Mouse (Mus musculus) lung, embryonic 16.5 days (tissue): Measurements from ENCODE around the gene Tmem220. TPM values are rescaled to one million over a fixed set of nuclear protein-coding genes. Genes with fewer than 3 reads are reported as not detected.

ENCODE experiments used
- ATAC-seq: fragments of 200-750 bp; cut with Nextera tagmentation; 2 replicates; pipeline ENCODE4 v1.8.0; 2017; ENCODE audit warnings: low read depth, mild to moderate bottlenecking, moderate library complexity
- H3K27ac ChIP-seq: fragments of 300-500 bp; sonication (generic); 2 replicates; pipeline ENCODE4 v1.5.1; 2014; ENCODE audit warnings: mild to moderate bottlenecking, control low read depth, low read length
- H3K27me3 ChIP-seq: fragments of 300-500 bp; sonication (generic); 2 replicates; pipeline ENCODE4 v1.6.1; 2014; ENCODE audit warnings: low read depth, low read length, mixed read lengths; ENCODE audit not compliant: control insufficient read depth, insufficient read depth
- H3K36me3 ChIP-seq: fragments of 300-500 bp; sonication (generic); 2 replicates; pipeline ENCODE4 v1.6.1; 2014; ENCODE audit warnings: low read length; ENCODE audit not compliant: control insufficient read depth, insufficient read depth
- H3K4me1 ChIP-seq: fragments of 300-500 bp; sonication (generic); replicated peaks from 2 replicates; pipeline ENCODE4 v1.6.1; 2014; ENCODE audit warnings: low read length, mixed read lengths; ENCODE audit not compliant: control insufficient read depth, insufficient read depth
- H3K4me2 ChIP-seq: fragments of 300-500 bp; sonication (generic); 2 replicates; pipeline ENCODE4 v1.6.1; 2014; ENCODE audit warnings: low read depth, low read length, control low read depth
- H3K4me3 ChIP-seq: fragments of 300-500 bp; sonication (generic); 2 replicates; pipeline ENCODE4 v1.5.1; 2014; ENCODE audit warnings: mild to moderate bottlenecking, low read length, control low read depth
- H3K9ac ChIP-seq: fragments of 300-500 bp; sonication (generic); 2 replicates; pipeline ENCODE4 v1.6.1; 2014; ENCODE audit warnings: low read length, control low read depth
- H3K9me3 ChIP-seq: fragments of 300-500 bp; sonication (generic); 2 replicates; pipeline ENCODE4 v1.6.1; 2016; ENCODE audit warnings: low read length; ENCODE audit not compliant: control insufficient read depth
- whole genome bisulfite sequencing: fragments of 180-500 bp; shearing (Covaris S2); extraction: QIAGEN DNeasy Blood & Tissue Kit; methylation state at CpG from one replicate; pipeline ENCODE4 v1.1.7; 2014; 5-methylcytosine and 5-hydroxymethylcytosine counted together
- polyA plus RNA-seq: library from polyadenylated mRNA; unstranded; fragments of >200 nt; fragmentation: Nextera tagmentation; extraction: Ambion mirVana; gene quantifications from 2 replicates; pipeline ENCODE4 v1.2.1, GENCODE M21; 2015

Tmem220 gene
- polyA plus RNA-seq, 1 experiment from 2014 or later: 2.5 TPM

DNA sequence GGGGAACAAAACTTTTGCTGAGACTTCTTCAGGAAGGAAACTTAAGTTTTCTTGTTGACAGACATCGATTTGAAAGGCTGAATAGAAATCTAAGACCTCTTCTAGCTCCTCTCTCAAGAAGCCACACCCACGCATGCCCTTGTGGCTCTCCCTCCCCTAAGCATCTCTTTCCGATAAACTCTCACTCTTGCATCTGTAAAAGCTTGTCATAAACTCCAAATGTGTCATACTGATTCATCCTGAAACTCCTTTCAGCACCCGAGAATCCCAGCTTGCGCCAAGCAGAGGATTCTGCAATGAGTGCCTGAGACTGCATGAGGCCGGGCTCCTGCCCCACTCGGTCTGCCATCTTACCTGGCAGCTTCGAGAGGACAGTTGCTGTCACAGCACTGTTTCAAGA is 23.5 kb downstream of the Tmem220 start:
- no peak for ATAC-seq
- H3K4me2 ChIP-seq: no peak overlapping the region
- H3K9ac ChIP-seq: no peak overlapping the region
- no peak overlapping the region for H3K27ac ChIP-seq
- no peak overlapping the region for H3K4me3 ChIP-seq
- no peaks in the 10 kb centered on the region for H3K27me3 ChIP-seq
- peaks cover 7% of the 10 kb centered on the region for H3K4me1 ChIP-seq
- H3K36me3 ChIP-seq: no peaks in the 10 kb centered on the region; the same call in 1 of the 2 replicates
- no peaks in the 10 kb centered on the region for H3K9me3 ChIP-seq
- 85% methylated on average over 8 of the region's 8 CpGs for WGBS

GRCm38 (mm10) chr11:67049256-67049655 is 24.3 kb downstream of the Tmem220 start:
- WGBS: 87% methylated on average over 3 of the region's 3 CpGs
- no peak overlapping the region for H3K4me3 ChIP-seq
- H3K9ac ChIP-seq: no peak overlapping the region
- no peaks in the 10 kb centered on the region; the same call in 1 of the 2 replicates for H3K36me3 ChIP-seq
- H3K4me1 ChIP-seq: peaks cover 12% of the 10 kb centered on the region
- H3K27me3 ChIP-seq: no peaks in the 10 kb centered on the region
- H3K4me2 ChIP-seq: no peak overlapping the region
- H3K9me3 ChIP-seq: no peaks in the 10 kb centered on the region
- no peak for ATAC-seq
- no peak overlapping the region for H3K27ac ChIP-seq

DNA sequence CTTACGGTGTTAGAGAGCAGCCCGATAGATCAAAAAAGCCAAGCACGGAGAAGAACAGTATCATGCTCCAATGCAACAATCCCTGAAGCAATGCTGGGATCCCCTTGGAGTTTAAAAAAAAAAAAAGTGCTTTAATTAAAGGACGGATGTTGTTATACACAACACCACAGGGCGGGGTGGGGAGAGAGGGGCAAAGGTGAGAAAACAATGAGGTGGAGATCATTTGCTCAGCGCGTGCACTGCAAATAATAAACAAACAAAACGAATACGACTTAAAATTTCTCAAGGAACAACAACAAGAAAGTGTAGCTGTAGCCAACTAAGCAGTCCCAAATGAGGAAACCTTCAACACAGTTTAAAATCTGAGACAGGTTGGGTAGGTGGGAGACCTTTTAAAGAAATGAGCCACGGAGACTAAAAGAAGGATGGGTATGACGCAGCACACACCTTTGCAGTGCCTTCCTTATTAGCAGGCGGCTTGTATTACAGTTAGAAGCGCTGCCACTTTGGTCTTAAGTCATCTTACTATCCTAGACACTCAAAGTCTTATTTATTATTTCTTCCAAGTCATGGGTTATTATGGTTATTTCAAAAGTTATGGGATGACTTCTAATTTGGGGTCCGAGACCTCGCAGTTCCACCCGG is 26.8 kb downstream of the Tmem220 start:
- Histone ChIP-seq H3K9ac (peak overlapping the region; percentile 93), H3K4me1 (peaks cover 12% of the 10 kb centered on the region), H3K4me2 (peak overlapping the region; percentile 71), H3K36me3 (peaks cover 12% of the 10 kb centered on the region), H3K9me3 (no peaks in the 10 kb centered on the region), H3K27me3 (no peaks in the 10 kb centered on the region), H3K27ac (peak overlapping the region; percentile 91), H3K4me3 (peak overlapping the region; percentile 98)
- ATAC-seq: peak; percentile 34; the same call in 1 of the 2 replicates
- WGBS: 7% methylated on average over 16 of the region's 16 CpGs

DNA sequence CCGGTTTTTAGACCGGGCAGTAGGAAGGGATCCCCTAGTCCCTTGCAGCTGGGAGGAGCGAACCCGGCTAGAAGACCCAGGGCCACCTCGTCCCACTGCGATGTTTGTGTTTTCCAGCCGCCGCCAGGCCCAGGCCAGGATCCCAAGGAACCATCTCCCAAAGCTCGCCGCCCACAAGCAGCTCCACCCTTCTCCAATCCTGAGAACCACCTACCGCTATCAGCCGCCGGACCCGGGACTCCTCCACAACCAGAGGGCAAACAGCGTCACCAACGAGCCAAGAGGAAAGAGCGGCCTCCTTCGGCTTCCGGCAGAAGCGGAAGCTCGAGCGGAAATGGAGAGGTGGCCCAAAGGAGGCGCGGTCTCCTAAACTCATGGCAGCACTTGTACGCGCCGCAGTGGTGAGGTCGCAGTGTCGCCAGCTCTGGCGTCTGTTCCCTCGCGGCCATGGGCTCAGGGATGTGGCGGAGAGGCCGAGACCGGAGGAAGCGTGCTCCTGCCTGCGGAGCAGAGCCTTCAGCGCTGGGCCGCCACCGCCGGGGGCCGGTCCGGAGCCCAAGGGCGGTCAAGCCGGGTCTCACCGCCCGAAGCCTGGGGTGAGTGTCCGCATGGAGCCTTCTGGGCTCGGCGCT is 27.5 kb downstream of the Tmem220 start, which contains the start of the genes Adprm and Sco1:
Gene Adprm (minus strand): TSS at position 274 of the 632 bp plus-strand sequence.
Gene Sco1 (plus strand): TSS at position 350 of the 632 bp plus-strand sequence.
- Histone ChIP-seq H3K9me3 (no peaks in the 10 kb centered on the region), H3K4me3 (peak within 1 kb of the TSS; percentile 98), H3K36me3 (peaks cover 13% of the 10 kb centered on the region), H3K9ac (peak within 1 kb of the TSS; percentile 93), H3K4me1 (peaks cover 12% of the 10 kb centered on the region), H3K27me3 (no peaks in the 10 kb centered on the region), H3K27ac (peak within 1 kb of the TSS; percentile 91), H3K4me2 (peak within 1 kb of the TSS; percentile 71)
- peak; percentile 96 for ATAC-seq
- WGBS: under 1% methylated on average over 49 of the region's 50 CpGs

- no peak for ATAC-seq
These were observed 29.9 kb downstream of the Tmem220 start for GRCm38 (mm10) chr11:67054754-67055365.

DNA sequence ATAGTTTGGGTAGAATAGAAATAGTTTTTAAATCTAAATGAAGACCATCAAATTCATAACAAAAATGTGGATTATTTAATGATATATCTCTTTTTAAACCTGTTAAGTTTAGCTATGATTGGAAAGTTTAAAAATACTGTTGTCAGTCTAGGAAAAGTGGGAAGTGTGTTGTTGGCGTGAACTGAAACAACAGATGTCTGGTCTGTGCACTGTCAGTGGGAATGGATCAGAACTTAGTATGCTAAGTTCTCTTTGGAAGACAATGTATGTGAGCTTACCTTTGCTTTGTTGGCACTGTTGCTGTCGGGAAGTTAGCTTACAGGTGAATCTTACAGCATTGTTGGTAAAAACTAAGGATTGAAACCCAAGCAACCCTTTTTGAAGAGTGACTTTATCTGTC is 36.4 kb downstream of the Tmem220 start:
- Histone ChIP-seq H3K4me3 (no peak overlapping the region), H3K9ac (no peak overlapping the region), H3K4me2 (no peak overlapping the region), H3K36me3 (peaks cover 34% of the 10 kb centered on the region), H3K4me1 (no peaks in the 10 kb centered on the region), H3K9me3 (no peaks in the 10 kb centered on the region), H3K27me3 (no peaks in the 10 kb centered on the region), H3K27ac (no peak overlapping the region)
- WGBS: 93% methylated on average over 2 of the region's 2 CpGs
- no peak for ATAC-seq

More at GRCm38 (mm10) chr11:67054754-67055365, 29.9 kb downstream of the Tmem220 start:
- Histone ChIP-seq H3K4me3 (no peak overlapping the region), H3K4me1 (peaks cover 12% of the 10 kb centered on the region), H3K9me3 (no peaks in the 10 kb centered on the region), H3K36me3 (peaks cover 25% of the 10 kb centered on the region), H3K9ac (no peak overlapping the region), H3K27ac (no peak overlapping the region), H3K4me2 (no peak overlapping the region), H3K27me3 (no peaks in the 10 kb centered on the region)
- 85% methylated on average over 8 of the region's 8 CpGs for WGBS

- Histone ChIP-seq H3K4me1 (no peaks in the 10 kb centered on the region), H3K27ac (no peak overlapping the region), H3K4me2 (no peak overlapping the region), H3K27me3 (no peaks in the 10 kb centered on the region), H3K36me3 (peaks cover 26% of the 10 kb centered on the region), H3K9me3 (no peaks in the 10 kb centered on the region), H3K9ac (no peak overlapping the region), H3K4me3 (no peak overlapping the region)
- WGBS: 87% methylated on average over 3 of the region's 3 CpGs
- no peak for ATAC-seq
These were observed 37.8 kb downstream of the Tmem220 start for GRCm38 (mm10) chr11:67062726-67063125.

GRCm38 (mm10) chr11:67067741-67068140 is 42.8 kb downstream of the Tmem220 start:
- WGBS: 63% methylated on average over 3 of the region's 3 CpGs

DNA sequence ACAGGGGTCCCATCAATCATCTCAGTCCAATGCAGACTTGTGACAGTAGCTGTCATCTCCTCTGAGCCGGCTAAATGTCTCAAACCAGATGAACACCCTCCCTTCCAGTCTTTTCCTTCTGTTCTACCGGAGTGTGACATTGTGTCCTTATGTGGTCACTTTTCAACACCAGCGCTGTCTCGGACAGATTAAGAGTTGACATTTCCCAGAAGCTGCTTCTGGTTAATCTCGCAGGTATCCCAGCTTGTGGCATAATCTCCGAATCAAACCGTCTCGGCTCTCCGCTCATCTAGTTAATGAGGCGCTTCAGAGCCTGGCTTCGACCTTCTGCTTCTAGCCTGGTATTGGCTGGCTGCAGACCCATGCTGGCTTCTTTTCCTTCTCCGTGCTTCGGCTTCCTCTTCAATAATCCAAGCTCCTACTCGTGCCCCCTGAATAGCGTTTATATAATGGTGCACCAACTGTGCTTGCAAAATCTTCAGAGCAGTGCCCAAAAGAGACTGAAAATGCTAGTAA is 47.7 kb downstream of the Tmem220 start:
- H3K4me3 ChIP-seq: no peak overlapping the region
- no peaks in the 10 kb centered on the region for H3K36me3 ChIP-seq

More at GRCm38 (mm10) chr11:67067741-67068140, 42.8 kb downstream of the Tmem220 start:
- Histone ChIP-seq H3K4me1 (no peaks in the 10 kb centered on the region), H3K27me3 (no peaks in the 10 kb centered on the region), H3K27ac (peak overlapping the region; percentile 44), H3K4me2 (no peak overlapping the region), H3K4me3 (no peak overlapping the region), H3K9me3 (no peaks in the 10 kb centered on the region), H3K36me3 (peaks cover 10% of the 10 kb centered on the region; the same call in 1 of the 2 replicates), H3K9ac (no peak overlapping the region)
- ATAC-seq: peak; percentile 67

More for the DNA sequence above, 47.7 kb downstream of the Tmem220 start:
- H3K9me3 ChIP-seq: no peaks in the 10 kb centered on the region
- ATAC-seq: no peak
- H3K9ac ChIP-seq: no peak overlapping the region
- no peaks in the 10 kb centered on the region for H3K27me3 ChIP-seq
- WGBS: 73% methylated on average over 15 of the region's 15 CpGs
- no peak overlapping the region for H3K27ac ChIP-seq
- H3K4me1 ChIP-seq: no peaks in the 10 kb centered on the region
- H3K4me2 ChIP-seq: no peak overlapping the region
